Mouse (Mus musculus): Measurements from ENCODE around the gene Gm21409.
"Not testable (repeated sequence)": the region's sequence is repeated elsewhere in the genome, so short reads cannot be mapped to it uniquely, and the experiment has no call there.

Gene Gm21409

GRCm38 (mm10) chrY:84746385-84746784 lies at the start of gene Gm21409:
TSS of gene Gm21409 (plus strand) at chrY:84746685.
- not testable (repeated sequence) for DNase-seq (ENCODE audit: low spot score in 2 of 2)

Measured in spleen, postnatal 36 days (tissue).